Mouse (Mus musculus) cerebellum, adult (tissue): Measurements from ENCODE around the gene Gm28048.

Experiments
- ATAC-seq: cut with Nextera tagmentation; 2 replicates; pipeline ENCODE4 v1.9.2; 2017; ENCODE audit warnings: mild to moderate bottlenecking, moderate library complexity, mixed read lengths; ENCODE audit not compliant: insufficient number of reproducible peaks, low FRiP score, low TSS enrichment

Gene Gm28048

DNA sequence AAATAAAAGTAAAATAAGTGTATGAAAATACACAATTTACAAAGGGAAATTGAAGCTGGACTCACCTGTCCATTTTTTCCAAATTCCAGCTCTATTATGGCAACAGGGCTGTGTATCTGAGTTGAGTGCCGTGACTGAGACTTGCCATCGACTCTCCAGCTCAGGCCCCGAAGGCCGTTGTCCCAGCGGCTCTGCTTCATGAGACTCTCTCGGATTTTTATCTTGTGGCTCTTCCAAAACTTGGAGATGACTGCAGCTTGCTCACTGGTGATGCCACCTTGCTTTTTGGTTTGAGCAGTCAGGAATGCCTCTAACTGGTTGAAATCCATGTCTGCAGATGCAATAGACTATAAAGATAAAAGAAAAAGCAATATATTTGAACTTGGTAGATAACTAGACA, 25.5 kb downstream of the Gm28048 start:
- ATAC-seq, result no peak

DNA sequence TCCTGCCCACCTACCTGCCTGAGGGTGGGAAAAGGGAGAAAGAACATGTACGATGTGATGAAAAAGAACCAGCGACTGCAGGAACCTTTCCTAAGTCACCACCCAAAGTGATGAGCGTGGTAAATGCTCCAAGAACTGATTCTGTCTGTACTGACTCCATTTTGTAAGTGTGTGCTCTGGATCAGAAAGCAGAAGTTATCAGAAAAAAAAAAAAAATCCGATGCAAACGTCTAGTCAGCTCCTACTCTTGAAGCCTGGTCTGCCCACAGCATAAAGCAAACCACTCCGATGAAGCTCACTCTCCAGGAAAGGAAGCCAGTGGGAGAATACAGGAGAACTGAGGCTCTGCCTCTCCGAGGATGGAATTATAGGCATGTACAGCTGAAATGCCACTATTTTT, 29.2 kb downstream of the Gm28048 start:
- no peak for ATAC-seq

DNA sequence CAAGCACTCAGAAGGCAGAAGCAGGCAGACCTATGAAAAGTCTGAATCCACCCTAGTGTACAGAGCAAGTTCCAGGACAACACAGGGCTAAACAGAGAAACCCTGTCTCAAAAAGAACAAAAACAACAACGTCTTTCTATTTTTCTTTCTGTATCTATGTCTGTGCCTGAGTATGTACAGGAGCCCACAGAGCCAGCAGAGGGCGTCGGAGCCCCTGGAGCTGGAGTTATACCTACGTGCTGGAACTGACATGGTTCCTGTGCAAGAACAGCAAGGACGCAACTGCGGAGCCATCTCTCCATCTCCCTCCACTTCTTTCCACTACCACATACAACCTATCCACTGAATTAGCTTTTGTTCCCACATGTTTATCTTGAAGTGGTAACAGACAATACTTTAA, 31.8 kb downstream of the Gm28048 start:
- ATAC-seq, result no peak

DNA sequence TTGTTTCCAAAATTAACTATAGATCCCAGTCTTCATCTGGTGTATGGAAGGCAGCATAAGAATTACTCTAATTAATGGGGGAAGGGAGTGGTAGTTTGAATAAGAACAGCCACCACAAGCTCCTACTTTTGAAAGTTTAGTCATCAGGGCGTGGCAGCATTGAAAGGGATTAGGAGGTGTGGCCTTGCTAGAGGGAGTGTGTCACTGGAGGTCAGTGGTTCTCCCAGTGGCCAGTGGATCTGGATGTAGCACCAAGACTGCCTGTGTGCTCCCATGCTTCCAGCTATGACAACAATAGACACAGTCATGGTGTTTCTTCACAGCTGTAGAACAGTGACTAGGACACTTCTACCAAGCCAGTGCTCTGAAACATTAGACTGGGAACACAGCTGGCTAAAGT, 32.8 kb downstream of the Gm28048 start:
- no peak for ATAC-seq

DNA sequence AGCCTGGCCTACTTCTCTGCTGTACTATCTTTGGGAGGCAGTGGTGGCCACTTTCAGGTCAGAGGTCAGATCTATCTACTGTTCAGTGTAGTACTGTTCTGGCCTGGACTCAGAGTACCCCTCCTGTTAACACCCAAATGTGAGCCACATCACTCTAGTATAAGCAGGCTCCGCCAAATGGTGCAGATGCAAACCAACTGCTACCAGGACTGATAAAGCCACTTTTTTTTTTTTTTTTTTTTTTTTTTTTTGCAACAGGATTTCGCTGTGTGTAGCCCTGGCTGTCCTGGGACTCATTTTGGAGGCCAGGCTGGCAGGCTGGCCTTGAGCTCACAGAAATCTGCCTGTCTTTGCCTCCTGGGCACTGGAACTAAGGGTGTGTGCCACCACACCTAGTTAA, 42.9 kb downstream of the Gm28048 start:
- no peak for ATAC-seq

DNA sequence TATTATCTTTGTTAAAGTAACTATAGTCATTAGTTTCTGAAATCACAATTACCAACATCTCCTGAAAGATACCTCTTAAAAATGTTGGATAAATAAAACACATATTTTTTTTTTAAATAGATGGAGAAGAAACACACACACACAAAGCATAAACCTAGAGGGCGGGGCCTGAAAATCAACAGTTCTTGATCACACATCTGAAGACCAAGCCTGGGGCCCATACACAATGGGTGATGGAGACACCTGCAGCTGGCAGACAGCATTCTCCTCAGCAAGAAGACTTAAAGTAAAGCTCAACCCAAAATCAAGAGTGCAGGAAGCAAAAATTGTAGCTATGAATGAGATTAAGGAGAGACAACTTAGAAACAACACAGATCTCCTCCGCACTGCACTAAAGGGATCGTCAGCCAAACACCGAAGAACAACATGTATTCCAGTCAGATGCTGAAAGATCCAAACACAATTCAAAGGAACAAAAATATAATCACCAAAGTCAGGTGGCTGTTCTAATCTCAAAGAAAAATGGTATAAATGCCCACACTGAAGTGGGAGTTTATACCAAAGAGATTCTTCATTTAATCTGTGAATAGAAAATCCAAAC, 44.1 kb downstream of the Gm28048 start:
- ATAC-seq, result no peak

DNA sequence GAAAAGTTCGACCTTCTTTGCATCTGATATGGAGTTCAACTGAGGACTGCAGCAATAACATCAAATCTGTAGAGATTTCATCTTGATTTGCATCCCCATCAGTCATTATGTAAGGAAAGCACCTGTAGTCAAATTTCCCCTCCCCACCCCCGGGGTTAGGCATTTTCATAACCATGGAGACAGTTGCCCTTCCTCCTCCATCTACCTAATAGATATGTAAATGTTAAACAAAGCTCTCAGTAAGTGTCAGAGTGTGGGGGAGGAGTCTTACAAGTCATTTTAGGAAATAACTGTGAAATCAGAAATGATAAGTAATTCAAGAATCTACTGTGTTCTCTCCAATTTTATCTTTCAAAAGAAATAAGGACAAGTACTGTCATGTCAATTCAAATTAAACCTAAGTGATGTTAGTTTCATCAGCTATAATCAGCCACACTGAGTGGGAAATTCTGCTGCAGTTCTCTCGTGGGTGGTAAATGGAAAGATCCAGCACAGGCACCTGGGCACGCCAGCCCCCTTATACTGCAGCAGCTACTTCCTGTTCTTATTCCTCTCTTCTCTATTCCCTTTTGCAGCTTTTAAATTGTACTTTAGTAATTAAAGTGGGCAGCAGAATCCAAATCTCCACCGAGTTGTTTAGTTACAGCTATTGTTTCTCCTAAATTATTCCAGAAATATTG, 45.3 kb downstream of the Gm28048 start:
- no peak for ATAC-seq

DNA sequence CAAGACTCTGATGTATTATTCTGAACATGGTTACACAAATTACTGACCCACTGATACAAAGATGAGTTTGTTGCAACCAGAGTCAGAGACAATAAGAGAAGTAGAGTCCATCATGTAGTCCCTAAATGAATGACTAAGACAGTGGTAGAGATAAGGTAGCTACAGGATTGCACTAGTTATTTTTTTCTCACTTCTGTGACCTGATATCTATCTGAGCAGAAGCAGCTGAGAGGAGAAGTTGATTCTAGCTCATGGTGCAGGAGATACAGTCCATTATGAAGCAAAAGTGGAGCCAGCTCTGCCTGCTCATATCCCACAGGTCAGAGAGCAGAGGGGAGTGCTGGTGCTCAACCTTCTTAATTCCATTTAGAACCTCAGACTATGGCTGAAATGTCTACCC, 49.7 kb downstream of the Gm28048 start:
- no peak for ATAC-seq

DNA sequence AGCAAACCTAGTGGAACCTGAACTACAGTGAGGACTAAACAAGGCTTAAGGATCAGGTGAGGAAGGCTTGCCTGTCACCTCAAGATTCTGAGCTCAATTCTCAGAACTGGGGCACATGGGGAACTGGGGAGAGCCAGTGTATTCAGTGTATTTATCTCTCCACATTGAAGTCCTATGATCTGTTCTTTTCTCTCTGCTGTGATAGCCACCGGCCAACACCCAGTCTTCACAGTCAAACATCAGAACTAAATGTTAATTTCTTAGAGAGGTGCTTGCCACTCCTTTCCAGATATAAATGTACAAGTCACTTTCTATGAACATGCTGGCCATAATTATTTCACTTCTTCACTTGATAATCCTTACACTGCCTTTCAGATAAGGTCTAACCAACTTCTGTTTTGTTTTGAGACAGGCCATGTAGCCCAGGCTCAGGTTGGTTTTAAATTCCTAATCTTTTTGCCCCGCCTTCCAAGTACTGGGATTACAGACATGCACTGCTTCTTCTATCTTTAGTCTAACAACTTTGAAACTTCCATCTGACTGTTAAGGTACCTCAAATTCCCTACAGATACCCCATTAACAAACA, 50.5 kb downstream of the Gm28048 start:
- no peak for ATAC-seq

DNA sequence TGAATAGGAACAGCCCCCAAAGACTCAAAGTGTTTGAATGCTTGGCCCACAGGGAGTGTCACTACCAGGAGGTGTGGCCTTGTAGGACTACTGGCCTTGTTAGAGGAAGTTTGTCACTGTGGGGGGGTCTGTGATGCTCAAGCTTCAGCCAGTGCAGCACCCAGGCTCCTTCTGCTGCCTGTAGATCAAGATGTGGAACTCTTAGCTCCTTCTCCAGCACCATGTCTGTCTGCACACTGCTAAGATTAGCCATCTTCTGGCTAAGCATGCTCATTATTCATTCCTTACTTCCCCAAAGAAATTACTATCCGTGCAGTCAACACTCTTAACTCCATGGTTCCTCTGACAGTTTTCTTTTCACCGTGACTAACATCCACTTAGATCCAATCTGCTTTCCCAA, 51.8 kb downstream of the Gm28048 start:
- ATAC-seq, result no peak

DNA sequence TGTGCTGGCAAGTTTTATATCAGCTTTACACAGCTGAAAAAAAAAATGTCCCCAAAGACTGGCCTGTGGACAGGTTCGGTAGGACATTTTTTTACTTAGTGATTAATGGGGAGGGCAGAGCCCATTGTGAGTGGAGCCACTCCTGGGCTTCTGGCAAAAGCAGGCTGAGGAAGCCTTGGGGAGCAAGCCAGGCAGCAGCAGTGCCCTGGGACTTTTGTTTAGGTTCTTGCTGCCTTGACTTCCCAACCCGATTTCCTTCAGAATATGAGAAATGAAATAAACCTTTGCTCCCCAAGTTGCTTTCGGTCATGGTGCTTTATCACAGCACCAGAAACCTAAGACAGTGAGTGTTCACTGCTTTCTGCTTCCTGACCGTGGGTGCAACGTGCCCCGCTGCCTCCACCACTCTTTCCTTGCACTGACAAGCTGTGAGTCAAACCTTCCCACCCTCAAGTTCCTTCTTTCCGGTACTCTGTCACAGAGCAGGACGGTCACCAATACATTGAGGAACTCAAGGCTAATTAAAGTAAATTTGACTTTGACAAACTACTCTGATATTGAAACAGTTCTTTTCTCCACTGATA, 53.2 kb downstream of the Gm28048 start:
- no peak for ATAC-seq

DNA sequence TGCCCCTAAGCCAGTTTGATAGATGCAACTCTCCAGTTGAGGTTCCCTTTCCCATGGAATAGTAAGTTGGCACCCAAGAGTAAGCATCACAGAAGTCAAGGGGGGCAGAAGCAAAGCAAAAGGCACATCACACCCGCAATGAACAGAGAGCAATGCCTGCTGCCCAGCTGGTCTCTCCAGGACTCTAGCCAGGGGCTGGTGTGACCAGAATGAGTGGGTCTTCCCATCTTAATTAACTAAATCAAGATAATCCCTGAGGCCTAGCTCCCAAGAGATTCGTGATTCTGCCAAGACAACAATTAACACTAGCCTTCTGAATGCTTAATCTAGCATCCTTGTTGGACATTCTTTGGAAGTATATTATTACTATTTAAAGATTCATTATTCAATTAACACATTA, 58.3 kb downstream of the Gm28048 start:
- ATAC-seq, result no peak

DNA sequence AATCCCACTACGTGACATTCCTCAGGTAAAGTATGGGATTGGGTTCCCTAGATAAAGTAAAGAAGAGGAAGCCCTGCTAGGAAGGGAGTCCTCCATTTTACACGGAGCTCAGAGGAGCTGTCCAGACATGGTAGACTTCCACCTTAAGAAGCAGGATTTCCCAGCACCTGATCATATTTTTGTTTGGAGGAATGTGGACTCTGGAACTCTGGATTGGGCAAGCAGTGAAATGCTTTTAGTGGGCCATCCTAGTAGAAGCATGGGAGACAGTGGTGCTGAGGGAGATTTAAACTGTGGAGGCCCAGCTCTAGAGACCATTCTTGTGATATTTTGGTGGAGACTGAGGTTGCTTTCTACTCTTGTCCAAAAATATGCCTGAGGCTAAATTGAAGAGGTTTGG, 59.3 kb downstream of the Gm28048 start:
- no peak for ATAC-seq

DNA sequence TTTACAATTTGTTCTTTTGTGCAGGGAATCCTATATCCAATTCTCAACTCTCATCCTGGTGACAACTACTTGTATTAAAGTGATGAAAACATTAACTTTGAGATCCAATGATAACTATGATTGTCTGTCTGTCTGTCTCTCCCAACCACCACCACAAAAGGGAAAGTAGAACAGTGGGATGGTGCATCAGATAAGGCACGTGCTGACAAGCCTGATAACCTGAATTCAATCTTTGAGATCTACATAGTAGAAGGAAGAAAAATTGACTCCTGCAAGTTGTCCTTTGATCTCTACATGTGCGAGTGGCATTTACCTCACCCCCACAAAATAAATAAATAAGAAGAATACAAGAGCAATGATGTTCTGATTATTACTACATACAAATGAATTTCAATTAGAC, 62.6 kb downstream of the Gm28048 start:
- ATAC-seq, result no peak

DNA sequence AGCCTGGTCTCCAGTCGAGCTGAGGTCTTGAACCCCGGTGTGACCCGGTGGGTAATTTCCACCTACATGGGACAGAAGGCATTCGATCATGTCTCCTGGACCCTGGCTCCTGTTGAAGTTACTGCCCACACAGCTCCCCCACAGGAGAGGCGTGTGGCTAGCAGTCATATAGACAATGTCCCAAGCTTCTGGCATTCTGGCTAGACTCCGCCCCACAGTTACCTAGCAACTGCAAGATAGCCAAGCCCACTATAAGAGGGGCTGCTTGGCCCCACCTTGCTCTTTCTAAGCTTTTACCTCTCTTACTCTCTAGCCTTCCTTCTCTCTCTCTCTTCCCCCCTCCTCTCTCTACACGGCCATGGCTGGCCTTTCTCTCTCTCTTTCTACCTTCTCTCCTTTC, 64.1 kb downstream of the Gm28048 start:
- no peak for ATAC-seq

DNA sequence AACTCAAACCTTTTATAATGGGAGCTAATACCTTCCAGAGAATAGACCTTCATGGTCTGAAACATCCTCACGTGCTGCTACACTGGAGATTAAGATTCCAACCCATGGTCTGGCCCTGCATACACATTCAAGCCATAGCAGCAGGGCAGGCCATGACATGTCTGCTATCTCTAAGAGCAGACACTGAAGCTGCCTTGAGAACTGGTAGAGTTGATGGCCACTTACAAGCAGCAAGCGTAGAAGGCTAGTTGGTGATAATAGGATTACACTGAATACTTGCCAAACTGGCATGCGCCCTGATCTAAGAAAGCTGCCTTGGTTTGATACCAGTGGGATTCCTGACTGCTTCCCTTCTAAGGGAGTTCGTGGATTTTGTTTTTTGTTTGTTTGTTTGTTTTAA, 68.1 kb downstream of the Gm28048 start:
- ATAC-seq, result no peak

DNA sequence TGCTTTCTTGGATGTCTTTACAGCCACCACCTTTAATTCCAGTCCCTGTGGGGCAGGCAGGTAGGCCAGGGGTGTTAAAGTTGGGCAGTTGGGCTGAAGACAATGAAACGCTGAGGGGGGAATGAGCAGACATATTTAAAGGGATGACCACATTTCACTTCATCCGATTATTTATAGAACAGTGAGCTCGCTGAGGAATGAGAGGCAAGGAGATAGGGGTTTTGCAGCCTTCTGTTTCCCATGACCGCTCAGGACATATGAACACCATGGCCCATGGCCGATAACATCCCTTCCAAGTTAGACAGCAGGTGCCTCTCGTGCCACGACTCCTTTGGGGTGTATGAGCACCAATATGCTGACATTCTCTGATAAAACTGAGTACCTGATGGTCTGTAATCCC, 70.1 kb downstream of the Gm28048 start:
- ATAC-seq, result no peak

DNA sequence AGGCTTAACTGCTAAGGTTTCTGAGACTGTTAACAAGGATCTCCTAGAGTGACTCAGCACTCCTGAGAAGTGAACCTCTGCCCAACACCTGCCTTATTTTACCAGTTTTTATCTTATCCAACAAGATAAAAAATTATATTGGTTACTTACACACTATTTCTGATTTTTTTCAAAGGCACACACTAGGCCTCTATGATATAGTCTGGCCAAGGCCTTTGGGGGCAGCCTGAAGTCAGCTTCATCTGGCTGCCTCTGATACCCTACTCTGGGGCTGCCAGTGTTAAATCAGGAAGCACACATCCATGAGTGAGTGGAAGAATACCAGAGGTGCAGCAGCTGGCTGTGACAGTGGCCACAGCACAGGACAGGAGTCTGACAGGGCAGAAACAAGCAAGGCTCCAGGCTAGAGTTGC, 75.4 kb downstream of the Gm28048 start:
- ATAC-seq, result no peak

DNA sequence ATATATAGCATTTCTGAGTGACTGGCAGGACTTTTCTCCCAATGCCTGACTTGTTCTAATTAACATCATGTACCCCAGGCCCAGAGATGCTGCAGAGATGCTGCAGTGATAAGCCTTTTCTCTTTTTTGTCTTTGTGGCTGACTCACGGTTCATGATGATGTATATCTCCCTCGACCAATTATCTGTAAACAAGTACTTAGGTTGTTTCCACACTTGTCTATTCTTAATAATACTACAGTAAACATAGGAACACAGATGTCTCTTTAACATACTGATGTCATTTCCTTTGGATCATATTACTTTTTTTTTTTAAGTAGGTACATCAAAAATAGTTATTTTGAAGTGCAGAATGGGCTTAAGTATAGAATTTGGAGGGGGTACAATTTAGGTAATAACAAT, 79.0 kb downstream of the Gm28048 start:
- no peak for ATAC-seq

DNA sequence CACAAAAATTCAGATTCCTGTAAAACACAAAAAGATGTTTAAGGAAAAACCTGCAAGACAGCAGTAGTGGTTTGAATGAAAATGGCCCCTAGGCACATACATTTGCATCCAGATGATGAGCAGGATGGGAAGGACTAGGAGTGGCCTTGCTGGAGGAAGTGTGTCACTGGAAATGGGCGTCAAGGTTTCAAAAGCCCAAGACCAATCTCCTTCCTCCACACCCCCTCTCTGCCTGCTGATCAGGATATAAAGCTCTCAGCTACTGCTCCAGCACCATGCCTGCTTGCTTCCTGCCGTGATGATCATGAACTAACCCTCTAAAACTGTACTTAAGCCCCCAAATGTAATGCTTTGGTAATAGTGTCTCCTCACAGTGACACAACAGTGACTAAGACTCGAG, 81.8 kb downstream of the Gm28048 start:
- ATAC-seq, result no peak

DNA sequence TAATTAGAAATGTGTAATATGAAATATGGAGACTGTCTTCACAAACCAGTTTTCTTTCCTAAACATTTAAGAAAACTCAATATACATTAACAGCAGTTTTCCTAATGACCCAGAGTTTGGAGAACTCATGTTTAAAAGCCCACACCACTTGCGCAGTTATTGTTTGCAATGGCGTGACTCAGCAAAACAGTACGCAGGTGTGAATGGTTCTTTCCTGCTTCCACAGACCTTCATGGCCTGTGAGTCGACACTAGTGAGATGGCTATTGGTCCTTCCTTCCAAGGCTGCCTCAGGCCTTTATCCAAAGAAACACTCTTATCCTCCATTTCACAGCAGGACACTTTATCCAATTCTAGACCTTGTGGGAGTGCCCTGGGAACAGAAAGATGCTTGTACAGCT, 84.2 kb downstream of the Gm28048 start:
- no peak for ATAC-seq

DNA sequence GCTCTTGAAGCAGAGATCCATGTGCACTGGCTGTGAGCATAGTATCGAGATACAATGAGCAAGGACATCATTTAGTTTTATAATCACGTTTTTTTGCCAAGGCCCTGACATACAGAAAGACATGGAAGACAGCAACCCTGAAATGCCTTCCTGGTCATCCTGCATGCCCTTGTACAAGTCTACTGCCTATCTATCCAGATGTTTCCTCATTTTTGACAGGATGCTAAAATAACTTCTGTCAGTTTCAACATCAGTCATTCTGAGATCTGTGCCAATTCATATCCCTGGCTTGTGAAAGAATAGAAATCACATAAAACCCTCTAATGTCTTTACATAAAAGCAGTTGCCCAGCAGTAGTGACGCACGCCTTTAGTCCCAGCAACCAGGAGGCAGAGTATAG, 84.8 kb downstream of the Gm28048 start:
- ATAC-seq, result no peak
